Mouse (Mus musculus) cerebellum, adult (tissue): ENCODE data around the gene Mrpl16.

Source experiments
- ATAC-seq: cut with Nextera tagmentation; 2 replicates; pipeline ENCODE4 v1.9.2; 2017; ENCODE audit warnings: mild to moderate bottlenecking, moderate library complexity, mixed read lengths; ENCODE audit not compliant: insufficient number of reproducible peaks, low FRiP score, low TSS enrichment

Gene Mrpl16

DNA sequence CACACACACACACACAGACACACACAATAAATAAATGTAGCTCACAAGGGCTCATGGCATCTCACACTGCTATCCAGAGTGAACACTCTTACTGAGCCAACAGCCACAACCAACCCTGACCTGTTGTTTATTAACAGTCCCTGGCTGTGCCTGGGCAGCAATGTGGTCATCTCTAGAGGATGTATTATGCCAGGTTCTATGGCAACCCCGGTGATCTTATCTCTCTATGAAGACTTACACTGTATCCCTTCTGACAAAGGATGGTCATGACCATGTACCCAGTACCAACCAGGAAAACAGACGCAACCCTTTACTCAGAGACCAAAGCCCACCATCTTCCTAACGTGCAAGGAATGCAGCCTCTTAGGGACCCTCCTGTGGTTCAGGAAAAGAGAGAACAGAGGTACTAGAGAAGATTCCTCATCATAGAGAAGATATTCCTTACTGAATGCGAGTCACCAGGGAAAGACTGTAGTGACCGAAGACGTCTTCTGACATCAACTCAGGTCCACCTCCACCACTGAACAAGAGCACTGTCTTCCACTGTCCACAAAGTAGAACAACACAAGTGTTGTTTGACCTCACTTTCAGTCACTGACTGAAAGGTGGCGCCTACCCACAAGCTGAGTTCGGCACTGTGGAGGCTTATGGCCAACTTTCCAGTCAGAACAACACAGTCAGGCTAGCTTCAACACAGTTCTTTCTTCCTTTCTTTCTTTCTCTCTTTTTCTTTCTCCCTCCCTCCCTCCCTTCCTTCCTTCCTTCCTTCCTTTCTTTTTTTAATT lies 30.5 kb downstream of the Mrpl16 start:
- ATAC-seq = no peak

DNA sequence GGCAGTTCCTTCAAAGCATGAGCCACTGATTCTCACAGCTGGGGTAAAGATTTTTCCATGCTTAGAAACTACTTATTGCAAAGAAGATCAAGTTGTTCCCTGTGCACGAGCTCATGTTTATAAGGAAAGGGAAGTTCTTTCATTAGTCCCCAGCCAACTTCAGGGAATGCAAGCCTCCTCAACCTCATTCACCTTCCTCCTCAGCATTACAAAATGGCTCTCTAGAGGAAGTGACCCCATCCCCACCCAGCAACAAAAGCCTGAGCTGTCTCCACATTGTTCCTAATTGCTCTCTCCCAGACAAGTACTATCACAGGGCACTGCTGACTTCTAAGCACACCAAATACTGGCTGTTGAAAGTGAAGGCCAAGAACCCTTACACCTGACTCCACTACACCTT lies 34.2 kb downstream of the Mrpl16 start:
- ATAC-seq = no peak

DNA sequence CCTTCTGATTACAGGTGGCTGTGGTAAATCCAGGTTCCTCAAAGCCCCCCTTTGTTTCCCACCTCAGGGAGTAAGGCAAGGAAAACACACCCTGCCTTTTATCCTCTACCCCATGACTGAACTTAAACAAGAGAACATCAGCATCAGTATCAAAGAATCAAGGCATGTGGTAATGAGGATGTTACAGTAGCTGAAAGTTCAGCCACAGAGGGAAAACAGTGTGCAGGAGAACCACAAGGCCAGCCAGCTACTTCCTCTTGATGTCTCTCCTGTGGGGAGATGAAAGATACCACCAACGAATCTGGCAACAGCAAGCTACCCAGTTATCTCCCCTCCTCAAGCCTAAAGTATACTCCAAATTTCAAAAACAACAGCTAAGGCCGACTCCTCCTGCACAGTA lies 37.1 kb downstream of the Mrpl16 start:
- no peak for ATAC-seq

DNA sequence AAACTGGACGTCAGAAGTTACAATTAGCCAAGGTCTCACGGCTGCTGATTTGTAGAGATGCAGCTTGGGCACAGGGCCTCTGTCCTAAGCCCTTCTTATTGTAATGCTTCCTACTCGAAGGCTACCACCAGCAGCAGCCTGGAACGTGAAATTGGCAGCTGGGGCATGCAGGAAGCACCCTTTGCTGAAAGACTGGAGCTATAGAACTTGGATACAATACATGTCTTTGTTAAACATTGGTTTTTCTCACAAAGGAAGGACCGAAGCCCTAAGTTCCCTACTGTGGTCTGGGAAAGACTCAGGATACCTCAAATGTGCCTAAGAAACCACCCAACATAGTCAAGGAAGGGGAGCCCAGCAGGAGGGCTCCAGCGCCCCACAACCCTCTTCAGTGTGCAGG lies 37.6 kb downstream of the Mrpl16 start:
- ATAC-seq = no peak

DNA sequence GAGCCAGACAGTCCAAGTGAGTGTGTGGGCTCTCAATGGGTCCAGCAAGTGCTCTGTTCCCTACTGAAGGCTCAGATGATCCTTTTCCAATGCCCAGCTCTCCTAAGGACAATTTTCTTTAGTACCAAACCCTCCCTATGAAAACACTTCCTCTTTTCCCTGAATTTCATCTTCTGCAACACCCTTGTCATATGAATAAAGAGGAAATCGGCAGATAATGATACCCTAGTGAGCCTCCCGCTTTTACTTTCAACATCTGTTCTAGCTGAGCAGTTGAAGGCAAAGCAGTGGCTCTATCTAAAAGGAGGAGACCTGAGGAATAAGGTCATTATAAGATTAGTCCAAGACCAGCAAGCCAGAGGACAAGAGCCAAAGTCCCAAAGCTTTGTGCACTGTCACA lies 38.3 kb downstream of the Mrpl16 start:
- ATAC-seq = no peak

DNA sequence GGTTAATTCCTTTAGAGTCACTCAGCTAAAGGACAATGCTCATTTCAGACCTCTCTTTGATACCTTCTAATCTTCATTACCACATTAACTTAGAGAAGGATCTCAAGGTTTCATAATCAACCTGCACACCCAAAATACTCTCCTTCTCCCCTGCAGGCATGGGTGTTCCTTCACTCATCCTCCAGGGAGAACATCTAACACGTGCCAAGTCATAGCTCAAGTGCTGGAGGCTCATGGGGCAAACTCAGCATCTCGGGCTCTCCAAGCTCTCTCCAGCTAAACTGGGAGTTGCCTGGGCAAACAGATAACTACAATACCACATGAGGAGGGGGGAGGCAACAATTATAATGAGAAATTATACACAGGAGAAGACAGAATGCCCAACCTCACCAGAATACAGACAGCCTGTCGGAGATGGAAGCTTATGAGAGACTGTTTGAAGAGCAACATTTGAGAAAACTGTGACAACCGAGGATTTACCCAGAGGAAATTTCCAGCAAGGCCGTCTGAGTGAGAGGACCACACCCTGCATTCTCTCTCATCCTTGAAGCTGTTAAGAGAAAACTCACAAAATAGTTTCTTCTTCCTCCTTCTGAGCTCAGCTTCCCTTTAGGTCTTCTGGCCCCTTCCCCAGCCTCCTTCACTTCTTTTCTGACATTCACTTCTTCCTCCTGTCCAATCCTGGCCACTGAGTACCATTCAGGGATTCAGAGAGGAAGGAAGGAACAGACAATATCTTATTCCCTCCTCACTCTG lies 40.0 kb downstream of the Mrpl16 start:
- ATAC-seq = no peak

DNA sequence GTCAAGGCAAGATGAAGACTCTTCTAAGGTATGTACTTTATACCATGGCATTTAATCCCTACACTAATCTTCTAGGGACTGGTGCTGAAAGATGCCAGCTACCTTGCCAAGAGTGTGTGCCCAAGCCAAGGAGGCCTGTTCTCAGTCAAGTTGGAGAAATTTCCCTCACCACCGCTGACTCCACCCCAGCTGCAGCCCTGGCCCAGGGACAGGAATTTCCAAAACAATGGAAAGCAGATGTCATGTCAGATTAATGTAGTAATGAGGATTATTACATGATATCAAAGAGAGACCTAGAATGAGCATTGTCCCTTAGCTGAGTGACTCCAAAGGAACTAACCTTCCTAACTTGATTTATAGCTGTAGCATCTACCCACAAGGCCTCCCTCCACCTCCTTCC lies 40.7 kb downstream of the Mrpl16 start:
- ATAC-seq = no peak

DNA sequence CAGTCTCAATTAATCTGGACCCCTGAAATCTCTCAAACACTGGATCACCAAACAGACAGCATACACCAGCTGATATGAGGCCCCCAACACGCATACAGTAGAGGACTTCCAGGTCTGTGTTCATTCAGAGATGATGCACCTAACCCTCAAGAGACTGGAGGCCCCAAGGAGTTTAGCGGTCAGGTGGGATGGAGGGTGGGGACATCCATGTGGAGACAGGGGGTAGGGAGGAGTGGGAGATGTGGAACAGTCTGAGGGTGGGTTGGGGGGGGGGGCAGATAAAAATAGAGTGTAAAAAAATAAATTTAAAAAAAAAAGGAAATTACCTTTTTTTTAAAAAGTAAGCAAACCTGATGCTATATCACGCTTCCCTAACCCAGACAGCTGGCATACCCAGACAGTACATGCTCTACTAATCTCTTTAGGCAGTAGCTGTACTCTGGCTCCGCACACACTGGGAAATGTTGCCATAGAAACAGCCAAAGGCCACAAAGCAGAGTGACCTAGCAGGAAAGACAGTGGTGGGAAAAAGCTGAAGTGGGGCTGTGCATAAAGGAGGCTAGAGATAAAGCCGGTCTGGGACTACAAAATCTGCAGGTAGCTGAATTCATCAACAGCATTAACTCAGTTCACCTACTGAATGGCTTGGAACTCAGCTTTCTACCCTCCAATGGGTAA lies 41.6 kb downstream of the Mrpl16 start:
- ATAC-seq = no peak

DNA sequence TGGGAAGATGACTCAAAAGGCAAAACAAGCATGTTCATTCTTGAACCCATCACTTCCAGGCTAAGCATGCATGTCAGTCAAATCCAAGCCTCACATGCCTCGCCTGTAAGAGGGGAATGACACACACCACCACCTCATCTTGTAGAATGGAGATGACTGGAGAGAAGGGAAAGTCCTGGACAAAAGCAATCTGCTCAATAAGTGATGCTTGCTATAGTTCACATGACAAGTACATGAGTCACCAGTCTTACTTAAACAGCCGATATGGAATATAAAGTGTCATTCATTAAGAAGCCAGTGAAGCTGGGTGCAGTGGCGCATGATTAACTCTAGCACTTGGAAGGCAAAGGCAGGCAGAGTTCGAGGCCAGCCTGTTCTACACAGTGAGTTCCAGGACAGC lies 42.9 kb downstream of the Mrpl16 start:
- ATAC-seq = no peak

DNA sequence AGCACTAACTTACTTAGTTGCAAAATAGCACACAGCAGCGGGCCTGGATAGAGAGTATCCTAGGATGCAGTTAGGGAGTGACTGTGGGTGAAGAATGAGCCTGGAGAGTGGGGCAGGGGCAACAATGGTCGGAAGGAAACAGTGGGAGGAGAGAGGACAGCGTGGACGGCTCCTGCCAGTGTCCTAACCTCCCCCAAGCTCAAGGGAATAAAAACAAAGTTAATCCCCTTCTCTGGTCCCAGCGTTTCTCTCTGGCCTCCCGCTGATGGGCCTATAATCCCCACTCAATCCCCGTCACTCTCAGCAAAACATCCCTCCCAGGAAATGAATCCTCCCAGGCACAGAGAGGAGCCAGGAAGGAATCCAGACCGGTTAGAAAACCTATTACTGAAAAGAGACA lies 43.5 kb downstream of the Mrpl16 start:
- ATAC-seq = no peak

DNA sequence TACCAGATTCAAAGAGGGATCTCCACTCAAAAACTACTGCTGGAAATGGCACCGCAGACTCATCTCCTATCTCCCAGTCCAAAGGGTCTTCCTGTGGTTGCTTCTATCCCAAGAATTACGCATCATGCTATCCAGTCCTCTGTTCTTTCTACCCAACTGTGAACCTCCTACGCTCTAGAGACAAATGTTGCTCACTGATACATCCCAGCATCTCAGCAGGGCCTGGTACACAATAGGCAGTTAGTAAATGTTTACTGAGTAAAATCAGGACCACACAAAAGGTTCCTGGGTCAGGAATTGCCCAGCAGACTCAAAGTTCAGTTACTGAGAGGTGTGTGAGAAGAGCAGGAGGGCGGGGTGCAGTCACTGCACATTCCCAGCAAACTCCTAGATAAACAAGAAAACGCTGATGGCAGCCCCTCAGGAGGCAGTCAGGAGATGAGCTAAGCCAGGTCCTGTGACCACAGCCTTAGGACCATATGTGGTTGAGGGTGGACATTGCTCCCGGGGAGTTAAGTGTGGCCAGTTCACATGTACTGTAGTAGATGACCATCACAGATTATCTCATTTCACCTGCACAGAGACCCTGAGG lies 44.6 kb downstream of the Mrpl16 start:
- no peak for ATAC-seq

DNA sequence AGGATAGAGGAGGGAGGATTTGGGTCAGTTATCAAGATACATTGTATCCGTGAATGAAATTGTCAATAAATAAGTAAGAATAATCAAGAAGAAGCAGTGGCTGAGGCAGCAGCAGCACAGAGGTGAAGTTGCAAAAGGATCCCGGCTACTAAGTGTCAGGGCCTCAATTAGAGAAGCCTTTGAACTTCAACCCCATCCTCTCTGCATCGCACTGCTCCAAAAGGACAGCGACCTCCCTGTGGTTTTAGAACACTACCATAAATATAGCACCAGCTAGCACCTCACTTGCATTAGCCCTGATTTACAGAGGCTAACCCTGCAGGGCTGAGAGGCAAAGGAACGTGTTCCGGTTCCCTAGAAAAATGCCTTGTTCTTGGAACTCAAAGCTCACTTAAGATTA lies 46.5 kb downstream of the Mrpl16 start:
- ATAC-seq = no peak

DNA sequence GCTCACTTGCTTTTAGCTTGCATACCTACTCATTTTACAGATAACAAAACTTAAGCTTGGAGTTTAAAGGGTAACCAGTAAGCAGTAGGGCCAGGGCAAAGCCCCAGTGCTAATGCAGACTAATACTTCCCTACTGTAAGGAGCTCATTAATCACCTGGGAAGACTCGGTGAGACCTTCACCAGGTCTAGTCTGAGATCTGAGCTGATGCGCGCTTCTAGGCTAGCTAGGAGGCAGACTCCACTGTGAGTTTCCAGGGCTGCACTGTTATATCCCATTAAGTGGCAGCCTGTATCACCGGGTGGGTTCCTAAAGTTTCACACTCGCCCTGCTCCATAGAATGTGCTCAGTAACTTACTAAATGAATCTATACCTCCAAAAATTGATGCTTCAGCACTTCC lies 47.4 kb downstream of the Mrpl16 start:
- ATAC-seq = no peak

DNA sequence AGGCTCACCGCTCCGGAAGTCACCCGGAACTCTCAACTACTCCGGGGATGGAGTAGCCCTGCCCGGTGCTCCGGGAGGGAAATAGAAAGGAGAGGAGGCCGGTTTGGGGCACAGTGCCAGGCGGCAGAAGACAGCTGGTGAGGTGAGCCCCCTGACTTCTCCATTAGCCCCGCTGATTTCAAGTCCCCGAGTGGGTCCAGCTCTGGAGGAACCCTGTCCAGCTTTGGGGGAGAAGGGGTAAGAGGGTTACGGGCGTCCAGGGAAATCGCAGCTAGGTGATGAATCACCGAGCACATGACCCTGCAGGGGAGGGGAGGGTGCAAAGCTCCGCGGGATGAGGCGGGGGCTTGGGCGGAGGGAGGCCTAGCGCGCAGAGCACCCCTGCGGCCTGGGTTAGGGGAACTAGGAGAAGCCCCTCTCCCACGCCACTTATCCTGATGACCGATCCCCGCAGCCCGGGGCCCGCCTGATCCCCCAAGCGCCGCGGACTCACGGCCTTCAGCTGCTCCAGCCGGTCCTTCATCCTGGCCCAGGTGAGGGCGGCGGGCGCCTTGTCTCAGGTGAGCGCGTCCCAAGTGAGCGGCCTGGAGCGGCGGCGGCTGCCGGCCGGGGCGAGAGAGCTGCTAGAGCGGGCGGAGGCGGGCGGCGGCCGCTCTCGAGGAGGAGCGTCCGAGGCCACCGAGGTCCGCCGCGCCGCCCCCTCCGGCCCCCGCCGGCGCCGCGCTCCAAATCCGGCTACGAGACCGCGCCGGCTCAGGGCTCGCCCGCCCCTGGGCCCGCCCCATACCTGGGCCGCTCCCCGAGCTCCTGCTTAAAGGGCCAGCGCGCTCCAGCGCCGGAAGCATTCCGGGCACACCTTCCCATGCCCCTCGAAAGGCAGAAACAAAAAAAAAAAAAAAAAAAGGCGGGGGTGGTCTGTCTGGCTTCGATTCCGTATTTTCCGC lies 48.3 kb downstream of the Mrpl16 start:
- peak; percentile 87 for ATAC-seq

DNA sequence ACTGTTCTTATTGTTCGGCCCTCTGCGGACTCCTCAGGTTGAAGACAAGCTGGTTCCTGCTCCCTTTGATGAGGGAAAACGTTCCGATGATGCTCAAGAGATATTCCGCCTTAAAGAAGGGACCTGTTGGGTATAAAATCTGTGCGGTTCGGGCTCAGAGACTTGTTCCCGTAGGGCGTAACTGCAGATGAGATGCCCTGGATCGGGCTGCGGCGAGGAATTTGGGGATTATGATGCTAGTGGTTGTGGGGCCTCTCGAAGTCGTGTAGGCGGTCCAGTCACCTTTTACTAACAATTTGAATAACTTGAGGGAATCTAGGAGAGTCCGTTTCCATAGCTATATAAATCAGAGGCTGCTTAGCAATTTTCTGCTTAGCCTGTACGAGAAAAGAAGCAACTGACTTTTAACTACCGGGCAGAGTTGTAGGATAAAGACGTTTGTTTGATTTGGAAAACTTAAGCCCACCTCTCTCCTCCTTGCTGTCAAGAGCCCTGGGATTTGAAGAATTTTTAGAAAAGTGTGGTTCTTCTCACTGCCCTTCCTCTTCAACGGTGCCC lies 49.0 kb downstream of the Mrpl16 start, which contains the start of gene Stx3:
Stx3 (minus strand) TSS at position 261 of the 558 bp plus-strand sequence.
- 0 out of 2 replicates have a peak, but pooled peaks have one; percentile 2 for ATAC-seq

DNA sequence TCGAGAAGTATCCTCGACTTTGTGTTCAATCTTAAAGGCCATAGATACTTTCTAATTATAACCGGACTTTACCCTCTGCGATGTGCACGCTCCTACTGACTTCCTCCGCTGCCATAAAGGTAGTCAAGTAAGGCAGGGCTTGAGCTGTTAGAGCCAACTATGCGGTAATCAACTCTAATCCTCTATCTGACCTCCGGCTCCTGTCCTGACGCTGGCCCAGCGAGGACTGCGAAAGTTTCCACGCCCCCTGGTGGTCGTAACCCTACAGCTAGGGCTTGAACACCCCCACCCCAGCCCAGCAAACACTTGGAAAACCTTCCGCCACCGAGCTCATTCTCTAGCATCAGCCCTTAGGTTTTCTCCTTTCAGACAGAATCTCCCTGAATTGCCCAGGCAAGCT lies 49.6 kb downstream of the Mrpl16 start:
- no peak for ATAC-seq

DNA sequence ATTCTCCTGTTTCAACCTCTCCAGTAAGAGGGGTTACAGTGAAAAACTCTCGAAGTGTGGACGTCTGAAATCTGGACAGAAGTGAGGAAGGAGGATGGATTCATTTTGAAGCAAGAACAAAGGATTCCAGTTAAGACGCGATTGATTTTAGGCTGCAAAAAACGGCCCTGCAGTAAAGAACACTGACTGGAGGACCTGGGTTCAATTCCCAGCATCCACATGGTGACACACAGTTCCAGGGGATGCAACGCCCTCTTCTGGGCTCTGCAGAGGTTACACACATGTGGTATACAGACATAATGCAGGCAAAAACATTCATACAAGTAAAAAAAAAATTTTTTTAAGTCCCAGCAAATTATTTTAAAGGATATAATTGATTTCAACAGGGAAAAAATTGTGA lies 50.0 kb downstream of the Mrpl16 start:
- ATAC-seq = no peak

DNA sequence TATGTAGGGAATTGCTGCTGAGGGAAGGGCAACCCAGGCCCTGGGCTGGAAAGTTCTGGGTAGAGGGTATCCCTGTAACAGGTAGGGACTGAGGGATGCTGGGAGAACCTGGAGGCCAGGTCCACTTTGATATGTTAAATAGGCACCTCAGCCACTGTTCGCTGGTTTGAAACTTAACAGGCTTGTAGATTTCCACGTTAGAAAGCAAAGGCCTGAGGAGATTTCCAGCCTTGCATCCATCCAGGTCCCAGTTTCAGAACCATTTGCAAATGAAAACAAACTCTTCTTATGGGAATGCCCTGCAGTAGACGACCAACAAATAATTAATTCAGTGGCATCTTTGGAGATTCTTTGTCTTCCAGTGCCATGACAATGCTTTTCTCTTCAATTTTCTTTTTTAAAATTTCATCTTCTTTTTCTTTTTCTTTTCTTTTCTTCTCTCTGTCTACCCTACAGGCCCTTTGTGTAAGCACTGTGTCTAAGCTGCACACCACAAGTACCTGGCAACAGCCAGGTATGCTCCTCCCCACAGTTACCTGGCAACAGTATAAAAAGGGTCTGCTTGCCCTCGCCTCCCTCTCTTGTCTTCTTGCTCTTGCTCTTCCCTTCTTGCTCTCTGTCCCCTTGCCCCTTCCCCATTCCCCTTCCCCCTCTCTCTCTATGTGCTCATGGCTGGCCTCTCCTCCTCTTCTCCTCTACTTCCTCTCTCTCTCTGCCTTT lies 53.3 kb downstream of the Mrpl16 start:
- no peak for ATAC-seq
